Mouse (Mus musculus): Measurements from ENCODE around the gene Mthfd1l. TPM values are rescaled to one million over a fixed set of nuclear protein-coding genes. Genes with fewer than 3 reads are reported as not detected.
A peak's percentile ranks its signal among the peaks of the same experiment; 100 is the strongest.

Mthfd1l gene
- polyA plus RNA-seq, 1 experiment = 10.2 TPM

DNA sequence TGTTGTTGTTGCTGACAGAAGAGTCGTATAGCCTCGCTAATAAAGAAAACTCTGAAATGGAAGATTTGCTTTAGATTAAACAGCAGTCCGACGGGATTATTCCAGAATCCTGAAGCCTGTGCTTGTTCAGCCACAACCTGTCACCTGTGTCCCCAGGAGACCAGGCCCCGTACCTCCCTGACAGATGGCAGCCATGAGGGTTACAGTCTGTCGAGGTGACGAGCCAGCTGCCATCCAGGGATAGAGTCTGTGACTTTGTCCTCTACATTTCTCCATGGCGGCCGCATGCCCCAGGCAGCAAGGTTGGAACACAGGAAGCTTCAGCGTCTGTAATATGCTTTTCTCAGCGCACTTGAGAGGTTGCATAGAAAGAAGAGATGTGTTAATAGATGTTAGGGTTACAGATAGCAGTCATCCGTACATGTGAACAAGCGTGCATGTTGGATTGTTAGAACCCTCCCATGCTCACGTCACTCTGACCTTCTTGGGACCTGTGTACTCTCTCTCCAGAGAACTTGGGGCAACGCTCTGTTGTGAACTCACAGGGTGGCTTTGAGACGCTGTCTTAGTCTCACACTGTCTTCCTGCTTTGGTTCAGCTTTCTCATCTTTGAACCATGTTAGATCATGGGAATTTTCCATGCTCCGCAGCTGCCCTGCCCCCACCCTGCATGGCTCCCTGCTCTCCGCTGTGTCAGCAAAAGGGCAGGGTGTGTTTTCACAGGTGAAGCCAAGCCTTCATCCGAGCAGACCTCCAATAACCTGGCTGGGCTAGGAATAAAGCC, 80.6 kb downstream of the Mthfd1l start:
- no peak for TF ChIP-seq CTCF (IDR thresholded peaks at IDR 0.05; ENCODE audit: extremely low read depth, insufficient read depth, low read length)
- no peak overlapping the region for H3K4me3 ChIP-seq (ENCODE audit: insufficient read depth, low read length)
- H3K27ac ChIP-seq (ENCODE audit: insufficient read depth, low read length) = peak overlapping the region; percentile 86; the same call in 1 of the 2 replicates
- no peaks in the 10 kb centered on the region for H3K4me1 ChIP-seq (ENCODE audit: control insufficient read depth, insufficient read depth, low read length)

DNA sequence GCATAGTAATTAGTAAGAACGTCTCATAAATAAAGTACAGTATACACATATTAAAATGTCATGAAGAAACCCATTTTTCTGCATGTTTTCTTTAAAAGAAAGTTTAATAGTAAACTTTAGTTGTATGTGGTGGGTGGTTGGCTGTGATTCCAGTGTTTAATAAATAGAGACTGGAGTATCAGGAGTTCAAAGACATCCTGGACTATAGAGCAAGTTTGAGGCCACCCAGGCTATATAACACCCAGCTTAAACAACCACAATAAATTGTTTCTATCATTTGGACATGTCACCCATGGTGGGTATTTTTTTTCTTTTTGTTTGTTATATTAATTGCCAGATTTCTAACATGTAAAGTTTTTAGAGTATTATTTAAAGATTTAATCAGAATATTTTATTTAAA, 81.7 kb downstream of the Mthfd1l start:
- Histone ChIP-seq H3K27ac (ENCODE audit: insufficient read depth, low read length) (no peak overlapping the region), H3K4me3 (ENCODE audit: insufficient read depth, low read length) (no peak overlapping the region), H3K4me1 (ENCODE audit: control insufficient read depth, insufficient read depth, low read length) (no peaks in the 10 kb centered on the region)
- TF ChIP-seq CTCF (IDR thresholded peaks at IDR 0.05; ENCODE audit: extremely low read depth, insufficient read depth, low read length) = no peak
- TF ChIP-seq POLR2A (IDR thresholded peaks at IDR 0.05; ENCODE audit: extremely low read depth, insufficient read depth, low read length) = no peak

DNA sequence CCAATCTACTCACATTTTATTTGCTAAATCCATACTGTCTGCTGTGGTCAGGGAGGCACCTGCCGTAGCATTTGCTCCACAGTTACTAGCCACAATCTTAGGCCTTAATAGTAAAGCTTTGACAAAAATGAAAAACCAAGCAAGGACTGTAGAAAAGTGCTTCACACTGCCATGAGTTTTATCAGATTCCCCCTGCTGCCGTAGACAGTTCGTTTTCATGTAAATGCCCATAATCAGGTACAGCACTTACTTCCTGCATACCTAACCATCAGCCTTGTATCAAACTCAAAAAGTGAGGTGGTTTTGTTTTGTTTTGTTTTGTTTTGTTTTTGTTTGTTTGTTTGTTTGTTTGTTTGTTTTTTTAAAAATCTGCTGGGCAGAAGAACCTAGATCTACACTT, 84.5 kb downstream of the Mthfd1l start:
- H3K27ac ChIP-seq (ENCODE audit: insufficient read depth, low read length) = no peak overlapping the region
- H3K4me1 ChIP-seq (ENCODE audit: control insufficient read depth, insufficient read depth, low read length) = no peaks in the 10 kb centered on the region
- no peak for TF ChIP-seq CTCF (IDR thresholded peaks at IDR 0.05; ENCODE audit: extremely low read depth, insufficient read depth, low read length)
- TF ChIP-seq POLR2A (IDR thresholded peaks at IDR 0.05; ENCODE audit: extremely low read depth, insufficient read depth, low read length) = no peak
- H3K4me3 ChIP-seq (ENCODE audit: insufficient read depth, low read length) = no peak overlapping the region

DNA sequence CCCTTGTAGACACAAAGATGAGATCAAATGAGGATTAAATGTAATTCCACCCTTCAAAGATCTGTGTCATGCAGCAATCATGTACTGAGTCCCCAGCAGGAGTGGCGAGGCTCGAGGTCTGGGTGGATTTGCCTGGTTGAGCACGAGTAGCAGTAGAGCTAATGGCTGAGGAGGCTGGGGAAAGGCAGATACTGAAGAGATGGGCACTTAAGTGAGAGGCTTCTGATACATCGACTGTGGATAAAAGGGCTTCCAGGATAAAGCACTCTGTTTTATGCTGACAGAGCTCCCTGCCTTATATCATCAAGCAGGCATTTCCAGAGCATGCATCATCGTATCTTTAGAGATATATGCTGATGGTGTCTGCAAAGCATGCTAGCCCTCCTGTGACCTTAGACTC, 84.9 kb downstream of the Mthfd1l start:
- H3K4me1 ChIP-seq (ENCODE audit: control insufficient read depth, insufficient read depth, low read length) = no peaks in the 10 kb centered on the region
- H3K4me3 ChIP-seq (ENCODE audit: insufficient read depth, low read length) = no peak overlapping the region
- no peak overlapping the region for H3K27ac ChIP-seq (ENCODE audit: insufficient read depth, low read length)
- TF ChIP-seq POLR2A (IDR thresholded peaks at IDR 0.05; ENCODE audit: extremely low read depth, insufficient read depth, low read length) (no peak), CTCF (IDR thresholded peaks at IDR 0.05; ENCODE audit: extremely low read depth, insufficient read depth, low read length) (no peak)

DNA sequence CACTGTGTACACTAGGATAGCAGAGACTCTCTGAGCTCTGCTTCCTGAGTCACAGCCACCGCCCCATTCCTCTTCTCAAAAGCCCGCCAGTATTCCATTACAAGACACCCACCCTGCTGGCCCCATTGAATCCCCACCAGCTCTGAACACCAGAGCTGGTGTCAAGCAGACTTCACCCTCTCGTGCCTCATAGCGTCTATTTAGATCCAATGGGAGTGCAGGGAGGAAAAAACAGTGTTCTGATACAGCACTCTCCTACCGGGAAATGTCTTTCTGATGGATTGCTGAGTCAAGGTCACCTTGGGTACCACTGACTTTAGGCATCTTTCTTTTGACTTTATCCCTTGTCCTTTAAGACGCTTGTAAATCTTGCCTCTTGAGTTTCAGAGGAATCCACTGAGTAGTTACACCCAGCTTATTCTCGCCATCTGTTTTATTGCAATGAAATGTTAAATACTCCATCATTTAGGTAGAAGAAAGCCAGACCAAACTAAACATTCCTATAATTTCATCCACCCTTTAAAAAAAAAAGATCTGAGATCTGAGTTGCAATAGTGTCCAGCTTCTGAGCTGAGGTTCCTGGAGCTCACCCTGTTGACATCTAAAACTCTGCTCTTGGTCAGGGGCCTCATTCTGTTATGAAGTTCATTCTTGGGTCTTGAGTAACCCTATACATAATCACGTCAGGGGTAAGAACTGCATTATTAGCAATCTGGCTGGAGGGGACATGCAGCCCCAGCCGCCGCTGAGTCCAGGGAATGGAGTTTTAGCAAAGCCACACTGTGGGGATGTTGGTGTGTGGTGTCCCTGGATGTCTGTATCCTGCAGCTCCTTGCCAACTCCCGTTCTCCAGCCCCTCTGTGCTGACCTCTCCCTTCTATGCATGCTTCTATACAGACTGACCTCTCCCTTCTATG, 88.4 kb downstream of the Mthfd1l start:
- Histone ChIP-seq H3K4me3 (ENCODE audit: insufficient read depth, low read length) (no peak overlapping the region), H3K4me1 (ENCODE audit: control insufficient read depth, insufficient read depth, low read length) (no peaks in the 10 kb centered on the region), H3K27ac (ENCODE audit: insufficient read depth, low read length) (no peak overlapping the region)
- no peak for TF ChIP-seq CTCF (IDR thresholded peaks at IDR 0.05; ENCODE audit: extremely low read depth, insufficient read depth, low read length)
- no peak for TF ChIP-seq POLR2A (IDR thresholded peaks at IDR 0.05; ENCODE audit: extremely low read depth, insufficient read depth, low read length)

DNA sequence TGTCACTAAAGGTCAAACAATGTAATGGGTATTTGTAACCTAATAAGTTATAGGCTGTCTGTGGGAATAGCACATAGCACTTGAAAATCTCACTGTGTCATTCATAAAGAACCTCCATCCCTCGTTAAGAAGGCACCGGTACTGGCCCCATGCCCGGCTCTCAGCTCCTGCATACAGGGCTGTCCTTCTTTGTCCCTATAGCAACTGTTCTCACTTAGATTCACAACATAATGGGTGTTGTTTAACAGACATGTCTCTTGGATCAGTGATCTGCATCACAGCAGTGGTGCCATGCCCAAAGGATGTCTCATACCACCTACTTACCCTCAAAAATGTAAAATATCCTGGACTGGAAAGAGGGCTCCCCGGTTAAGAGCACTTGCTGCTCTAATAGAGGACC, 90.6 kb downstream of the Mthfd1l start:
- Histone ChIP-seq H3K27ac (ENCODE audit: insufficient read depth, low read length) (no peak overlapping the region), H3K4me1 (ENCODE audit: control insufficient read depth, insufficient read depth, low read length) (no peaks in the 10 kb centered on the region), H3K4me3 (ENCODE audit: insufficient read depth, low read length) (no peak overlapping the region)
- TF ChIP-seq CTCF (IDR thresholded peaks at IDR 0.05; ENCODE audit: extremely low read depth, insufficient read depth, low read length) (no peak), POLR2A (IDR thresholded peaks at IDR 0.05; ENCODE audit: extremely low read depth, insufficient read depth, low read length) (no peak)

DNA sequence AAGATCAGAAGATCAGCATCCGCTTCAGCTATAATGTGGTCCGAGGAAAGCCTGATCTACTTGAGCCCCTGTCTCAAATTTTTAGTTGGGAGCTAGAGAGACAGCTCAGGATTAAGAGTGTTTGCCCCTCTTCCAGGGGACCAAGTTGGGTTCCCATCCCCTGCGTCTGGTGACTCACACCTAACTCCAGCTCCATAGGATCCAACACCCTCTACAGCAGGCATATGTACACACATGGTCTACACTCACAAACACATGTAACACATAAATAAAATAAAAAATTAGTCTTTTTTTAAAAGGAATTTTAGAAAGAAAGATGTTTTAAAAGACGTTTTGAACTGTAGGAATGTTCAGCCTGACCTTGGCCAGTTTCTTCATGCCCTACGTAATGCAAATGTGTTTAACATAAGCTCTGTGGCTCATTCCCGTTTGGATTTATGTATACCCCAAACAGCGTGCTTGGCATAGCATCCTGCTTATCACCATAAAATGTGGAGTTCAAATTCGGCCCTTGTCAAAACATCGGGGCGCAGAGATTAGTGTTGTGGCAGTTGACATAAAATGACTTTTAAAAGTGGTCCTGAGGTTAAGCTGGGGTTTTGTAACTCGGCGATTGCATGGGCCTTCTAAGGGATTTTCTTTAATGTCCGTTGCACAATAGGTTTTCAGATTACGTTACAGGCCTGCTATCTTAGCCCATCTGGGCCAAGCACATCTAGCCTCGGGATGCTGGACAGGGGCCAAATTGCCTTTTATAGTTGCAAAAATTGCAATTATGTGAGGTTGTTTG, 92.6 kb downstream of the Mthfd1l start:
- Histone ChIP-seq H3K4me3 (ENCODE audit: insufficient read depth, low read length) (no peak overlapping the region), H3K27ac (ENCODE audit: insufficient read depth, low read length) (no peak overlapping the region)
- no peak for TF ChIP-seq CTCF (IDR thresholded peaks at IDR 0.05; ENCODE audit: extremely low read depth, insufficient read depth, low read length)
- no peak for TF ChIP-seq POLR2A (IDR thresholded peaks at IDR 0.05; ENCODE audit: extremely low read depth, insufficient read depth, low read length)

DNA sequence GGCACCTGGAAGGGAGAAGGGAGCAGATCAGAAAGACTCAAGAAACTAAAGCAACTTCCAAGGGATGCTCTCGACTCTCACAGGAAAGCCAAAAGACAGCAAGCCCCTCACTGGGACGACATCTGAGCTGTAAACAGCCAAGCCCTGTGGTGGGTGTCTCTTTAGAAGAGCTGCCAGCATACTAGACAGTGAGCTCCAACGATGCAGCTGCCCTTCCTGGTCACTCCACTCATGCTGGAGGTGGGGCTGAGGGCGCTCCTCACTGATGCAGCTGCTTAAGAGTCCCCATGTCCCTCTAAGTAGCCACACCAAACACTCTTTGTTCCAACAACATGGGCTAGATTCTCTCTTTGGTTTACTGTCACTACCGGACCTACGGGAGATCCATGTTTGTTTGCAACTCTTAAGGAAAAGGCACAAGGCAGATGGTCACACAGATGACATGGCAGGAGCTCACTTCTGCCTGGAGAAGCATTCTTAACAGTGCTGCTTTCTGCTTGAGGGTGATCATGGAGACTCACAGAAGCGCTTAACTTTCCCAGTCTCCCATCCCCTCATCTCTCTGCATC, 96.4 kb downstream of the Mthfd1l start:
- Histone ChIP-seq H3K27ac (ENCODE audit: insufficient read depth, low read length) (no peak overlapping the region), H3K4me3 (ENCODE audit: insufficient read depth, low read length) (no peak overlapping the region), H3K4me1 (ENCODE audit: control insufficient read depth, insufficient read depth, low read length) (no peaks in the 10 kb centered on the region)
- TF ChIP-seq CTCF (IDR thresholded peaks at IDR 0.05; ENCODE audit: extremely low read depth, insufficient read depth, low read length) = no peak
- TF ChIP-seq POLR2A (IDR thresholded peaks at IDR 0.05; ENCODE audit: extremely low read depth, insufficient read depth, low read length) = no peak

More for the DNA sequence above, 92.6 kb downstream of the Mthfd1l start:
- H3K4me1 ChIP-seq (ENCODE audit: control insufficient read depth, insufficient read depth, low read length) = no peaks in the 10 kb centered on the region

DNA sequence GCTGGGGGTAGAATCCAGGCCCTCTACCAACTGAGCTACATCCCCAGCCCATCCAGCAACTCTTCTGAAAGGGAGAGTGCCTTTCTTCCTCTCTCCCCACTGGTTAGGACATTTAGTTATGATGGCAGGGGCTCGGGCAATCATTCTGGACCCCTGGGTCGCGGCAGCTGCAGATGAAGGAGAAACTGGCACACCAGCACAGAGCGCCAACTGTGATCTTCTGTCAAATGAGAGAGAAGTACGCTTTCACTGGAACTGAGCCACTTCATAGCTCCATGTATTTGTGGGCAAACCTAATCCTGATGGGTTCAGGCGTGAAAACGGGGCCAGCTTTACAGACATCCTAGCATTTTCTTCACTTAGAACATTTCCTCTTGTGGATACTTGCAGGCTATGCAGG, 97.1 kb downstream of the Mthfd1l start:
- Histone ChIP-seq H3K4me1 (ENCODE audit: control insufficient read depth, insufficient read depth, low read length) (no peaks in the 10 kb centered on the region), H3K27ac (ENCODE audit: insufficient read depth, low read length) (no peak overlapping the region), H3K4me3 (ENCODE audit: insufficient read depth, low read length) (no peak overlapping the region)
- TF ChIP-seq CTCF (IDR thresholded peaks at IDR 0.05; ENCODE audit: extremely low read depth, insufficient read depth, low read length) (no peak), POLR2A (IDR thresholded peaks at IDR 0.05; ENCODE audit: extremely low read depth, insufficient read depth, low read length) (no peak)
